Mouse (Mus musculus): ENCODE results near the gene Brap. TPM values are rescaled to one million over a fixed set of nuclear protein-coding genes. Genes with fewer than 3 reads are reported as not detected.

Gene Brap
- total RNA-seq, 2 experiments from 2014 or later = 51.4 to 52.2 TPM

DNA sequence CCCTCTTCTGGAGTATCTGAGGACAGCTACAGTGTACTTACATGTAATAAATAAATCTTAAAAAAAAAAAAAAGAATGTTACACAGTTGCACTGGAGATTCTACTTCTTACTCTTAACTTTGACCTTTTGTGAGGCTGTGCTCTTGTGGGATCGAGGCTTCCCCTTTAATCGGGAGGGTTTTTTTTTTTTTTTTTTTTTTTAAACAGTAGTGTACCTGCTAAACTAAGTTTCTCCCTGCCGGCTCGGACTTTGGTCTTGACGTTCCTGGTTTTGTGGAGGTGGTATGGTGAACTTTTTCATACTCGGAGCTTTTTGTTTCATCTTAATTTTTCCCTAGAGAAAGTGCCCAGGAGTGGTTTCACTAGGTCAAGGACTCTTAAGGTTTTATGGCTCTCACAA lies 54.6 kb downstream of the Brap start:
- DNase-seq = no peak

DNA sequence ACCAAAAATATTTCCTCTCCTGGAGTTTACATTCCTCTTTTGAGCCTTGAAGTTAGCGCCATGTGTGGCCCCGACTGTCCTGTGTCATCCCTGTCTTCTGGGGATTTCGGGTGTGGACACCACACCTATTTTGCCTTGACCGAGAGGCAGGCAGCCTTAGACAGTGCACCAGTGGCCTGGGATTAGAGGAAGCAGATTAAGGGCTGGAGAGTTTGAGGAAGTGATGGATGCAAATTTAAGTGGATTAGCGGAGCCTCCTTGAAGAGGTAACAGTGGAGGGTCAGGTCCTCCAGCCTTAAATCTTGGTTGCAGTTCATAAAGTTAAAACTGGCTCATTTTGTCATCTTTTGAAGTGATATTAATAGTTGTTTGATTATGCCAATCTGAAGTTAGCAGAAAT lies 58.1 kb downstream of the Brap start:
- no peak for DNase-seq

DNA sequence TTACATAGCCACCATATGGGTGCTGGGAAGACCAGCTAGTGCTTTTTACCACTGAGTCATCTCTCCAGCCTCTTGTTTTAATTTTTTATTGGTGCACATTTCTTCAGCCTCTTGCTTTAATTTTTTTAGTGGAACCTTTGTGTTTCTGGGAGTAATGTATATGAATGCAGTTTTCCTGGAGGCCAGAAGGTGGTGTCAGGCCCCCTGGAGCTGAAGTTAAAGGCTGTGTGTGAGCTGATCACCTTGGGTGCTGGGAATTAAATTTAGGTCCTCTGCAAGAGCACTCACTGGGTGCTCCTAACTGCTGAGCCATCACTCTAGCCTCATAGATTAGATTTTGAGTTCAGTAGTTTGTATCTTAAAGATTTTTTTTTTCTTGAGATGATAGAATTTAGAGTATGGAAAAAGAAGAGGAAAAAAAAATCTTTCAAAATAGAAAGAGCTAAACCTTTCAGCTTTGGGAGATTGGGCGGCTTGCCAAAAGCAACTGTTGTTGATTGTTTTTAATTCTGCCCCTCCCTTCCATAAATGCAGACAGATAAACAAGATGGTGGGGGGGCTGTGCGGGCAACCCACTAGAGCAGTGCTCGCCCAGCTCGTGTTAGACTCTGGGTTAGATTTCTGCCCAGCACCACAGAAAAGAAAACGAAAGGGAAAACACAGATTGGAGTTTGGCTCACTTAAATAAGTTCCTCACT lies 60.7 kb downstream of the Brap start:
- no peak for DNase-seq

DNA sequence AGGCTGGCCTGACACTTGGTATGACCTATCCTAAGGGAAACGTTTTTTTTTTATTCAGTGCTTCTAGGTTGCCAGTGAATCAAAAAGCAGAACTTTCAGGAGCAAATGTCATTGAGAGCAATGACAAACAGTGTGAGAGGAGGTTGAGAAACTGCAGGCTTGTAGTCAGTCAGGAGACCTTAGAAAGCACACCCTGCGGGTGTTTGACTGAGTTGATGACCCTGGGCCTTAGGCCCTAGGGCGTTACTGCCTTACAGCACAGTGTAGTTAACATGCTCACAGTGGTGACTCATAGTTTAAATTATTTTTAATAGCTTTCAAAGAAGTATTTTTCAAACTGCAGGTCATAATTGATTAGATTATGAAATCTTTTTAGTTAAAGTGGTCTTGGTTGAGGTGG lies 61.5 kb downstream of the Brap start:
- peak in 1 of 2 experiments; percentile 53 for DNase-seq

DNA sequence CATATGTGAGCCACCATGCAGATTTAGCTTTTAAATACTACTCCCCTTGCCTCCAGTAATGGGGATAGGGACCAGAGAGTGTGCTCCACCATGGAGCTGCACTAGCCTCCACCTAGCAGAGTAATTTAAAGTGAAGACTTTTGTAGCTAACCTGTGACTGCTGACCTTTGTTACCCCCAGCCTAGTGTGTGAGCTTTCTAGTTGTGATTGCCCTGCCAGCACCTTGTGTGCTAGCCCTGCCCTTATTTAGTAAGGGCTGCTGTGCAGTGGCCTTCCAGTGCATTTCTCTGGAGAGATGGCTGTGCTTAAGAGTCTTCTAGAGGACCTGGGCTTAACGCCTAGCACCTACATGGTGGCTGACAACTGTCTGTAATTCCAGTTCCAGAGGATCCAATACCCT lies 64.3 kb downstream of the Brap start:
- DNase-seq = no peak

DNA sequence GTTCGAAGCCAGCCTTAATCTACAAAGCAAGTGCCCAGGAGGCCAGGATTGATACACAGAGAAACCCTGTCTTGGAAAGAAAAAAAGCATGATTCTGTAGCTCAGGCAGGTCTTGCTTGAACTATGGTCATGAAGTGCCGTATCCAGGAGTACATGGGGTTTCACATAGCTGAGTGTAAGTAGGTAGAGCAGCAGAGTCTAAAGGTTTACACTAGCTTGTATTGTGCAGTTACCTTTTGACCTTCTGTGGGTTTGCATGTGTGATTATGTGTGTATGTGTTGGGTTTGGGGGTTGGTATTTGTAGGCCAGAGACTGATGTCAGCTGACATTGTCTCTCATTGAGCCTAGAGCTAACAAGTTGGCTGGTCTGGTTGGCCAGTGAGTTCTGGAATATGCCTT lies 69.7 kb downstream of the Brap start:
- DNase-seq = no peak

DNA sequence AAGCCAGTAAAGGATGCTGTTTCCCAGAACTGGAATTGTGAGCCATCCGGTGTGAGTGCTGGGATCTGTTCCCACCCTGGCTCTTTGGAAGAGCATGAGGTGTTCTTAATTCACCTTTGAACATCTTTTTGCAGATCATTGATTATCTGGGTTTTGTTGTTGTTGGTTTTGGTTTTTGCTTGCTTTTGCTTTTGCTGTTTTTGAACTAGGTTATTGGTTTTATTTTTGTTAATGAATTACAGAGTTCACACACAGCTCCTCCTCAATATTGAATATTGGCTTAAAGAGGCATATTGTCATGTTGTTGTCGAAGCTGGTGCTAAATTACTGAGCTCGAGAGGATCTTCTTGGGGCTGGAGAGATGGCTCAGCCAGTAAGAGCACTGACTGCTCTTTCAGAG lies 76.3 kb downstream of the Brap start:
- DNase-seq = no peak

Other genes starting within 250 kb of the Brap start
- 1 to 10 TPM; 3.5 to 6.9 TPM for gene Tmem116, start 208.7 kb upstream of the Brap start, total RNA-seq (2021)
- 100 to 1,000 TPM; 117 to 123 TPM for gene Erp29, start 208.1 kb upstream of the Brap start, total RNA-seq (2021)
- gene Adam1b, start 157.1 kb upstream of the Brap start, total RNA-seq (2021) = not detected
- gene Adam1a, start 115.1 kb upstream of the Brap start, total RNA-seq (2021) = 1 to 10 TPM; 4.1 to 5.5 TPM
- not detected for gene Gm42878, start 115.1 kb upstream of the Brap start, total RNA-seq (2021)
- 10 to 100 TPM; 78.9 to 82.6 TPM for gene Mapkapk5, start 114.7 kb upstream of the Brap start, total RNA-seq (2021)
- 1,000 to 10,000 TPM; 1,062 to 2,025 TPM for gene Aldh2, start 66.7 kb upstream of the Brap start, total RNA-seq (2021)
- gene Acad12, start 41.6 kb upstream of the Brap start, total RNA-seq (2021) = 10 to 100 TPM; 19.4 to 23.4 TPM
- 10 to 100 TPM; 18.2 to 25.6 TPM for gene Acad10, start within 50 bp of the Brap start, total RNA-seq (2021)
- gene Atxn2, start 50.8 kb downstream of the Brap start, total RNA-seq (2021) = 100 to 1,000 TPM; 158 to 166 TPM
- gene Sh2b3, start 177.1 kb downstream of the Brap start, total RNA-seq (2021) = 10 to 100 TPM; 33.7 to 34.8 TPM
- gene Pheta1, start 188.4 kb downstream of the Brap start, total RNA-seq (2021) = 1 to 10 TPM; 5.5 to 7.0 TPM